Mouse (Mus musculus) c-Kit-positive CD71-positive TER-119-negative erythroid progenitor cells, embryonic 14.5 days (primary cell): Measurements from ENCODE around the gene Baz2b.

Source experiments
- DNase-seq: peaks from one replicate; pipeline ENCODE4 v3.0.0-alpha.2; 2013; ENCODE audit warnings: low read depth

Baz2b gene

DNA sequence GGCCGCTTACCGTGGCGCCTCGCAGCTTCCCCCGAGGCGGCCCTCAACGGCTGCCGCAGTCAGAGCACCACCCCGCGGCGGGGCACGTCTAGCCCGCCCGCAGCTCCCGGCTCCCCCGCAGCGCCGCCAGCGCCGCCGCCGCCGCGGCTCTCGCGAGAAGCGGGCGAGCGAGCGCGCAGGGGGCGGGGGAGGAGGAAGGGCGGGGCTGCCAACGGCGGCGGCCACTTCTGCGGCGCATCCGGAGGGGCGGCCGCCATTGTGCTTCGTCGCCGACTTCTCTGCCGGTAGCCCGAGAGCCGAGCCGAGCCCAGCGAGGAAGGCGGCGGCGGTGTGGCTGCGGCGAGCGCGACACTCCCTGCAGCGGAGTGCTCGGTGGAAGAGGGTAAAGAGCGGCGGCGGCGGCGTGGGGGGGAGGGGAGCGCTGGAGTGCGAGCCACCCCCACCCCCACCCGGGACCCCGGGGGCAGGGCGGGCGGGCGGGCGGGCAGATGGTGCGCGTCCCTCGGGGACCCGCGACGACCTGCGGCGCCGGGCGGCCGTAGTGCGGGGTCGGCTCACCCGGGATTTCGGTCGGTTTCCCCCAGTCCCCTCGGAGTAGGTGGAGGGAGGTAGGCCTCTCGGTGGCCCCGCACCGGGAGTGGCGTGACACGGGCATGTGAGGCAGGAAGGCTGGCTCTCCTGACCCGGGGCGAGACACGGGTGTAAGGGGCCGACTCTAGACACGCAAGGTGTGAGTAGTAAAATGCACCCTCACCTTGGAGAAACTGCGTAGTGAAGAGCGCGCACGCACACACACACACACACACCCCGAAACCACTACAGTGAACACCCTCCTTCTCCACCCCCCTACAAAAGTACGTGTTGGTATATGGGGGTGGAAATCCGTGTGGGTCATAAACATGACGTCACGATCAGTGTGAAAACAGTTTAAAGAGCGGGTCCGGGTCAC is at the start of gene Baz2b, which contains the start of gene March7:
Baz2b (minus strand) TSS at position 137 of the 949 bp plus-strand sequence.
March7 (plus strand) TSS at position 185 of the 949 bp plus-strand sequence.
- DNase-seq, result peak; percentile 71

GRCm38 (mm10) chr2:60259186-60259585 is 49.5 kb upstream of the Baz2b start:
- DNase-seq, result no peak

GRCm38 (mm10) chr2:60256751-60257150 is 47.1 kb upstream of the Baz2b start:
- no peak for DNase-seq

DNA sequence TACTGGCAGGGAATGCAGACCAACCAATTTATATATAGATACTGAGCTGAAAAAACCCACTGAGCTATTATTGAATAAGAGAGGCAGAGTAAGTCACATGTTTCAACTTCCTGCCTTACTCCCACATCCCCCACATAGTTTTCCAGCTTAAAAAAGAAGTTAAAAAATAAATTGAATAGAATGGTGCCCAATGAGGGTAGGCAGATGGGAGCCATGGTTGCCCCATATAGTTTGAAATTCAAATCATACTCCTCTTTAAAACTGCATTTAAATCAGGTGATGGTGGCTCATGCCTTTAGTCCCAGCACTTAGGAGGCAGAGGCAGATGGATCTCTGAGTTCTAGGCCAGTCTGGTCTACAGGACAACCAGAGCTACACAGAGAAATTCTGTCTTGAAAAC is 43.9 kb upstream of the Baz2b start:
- no peak for DNase-seq

GRCm38 (mm10) chr2:60252782-60253181 is 43.1 kb upstream of the Baz2b start:
- no peak for DNase-seq

DNA sequence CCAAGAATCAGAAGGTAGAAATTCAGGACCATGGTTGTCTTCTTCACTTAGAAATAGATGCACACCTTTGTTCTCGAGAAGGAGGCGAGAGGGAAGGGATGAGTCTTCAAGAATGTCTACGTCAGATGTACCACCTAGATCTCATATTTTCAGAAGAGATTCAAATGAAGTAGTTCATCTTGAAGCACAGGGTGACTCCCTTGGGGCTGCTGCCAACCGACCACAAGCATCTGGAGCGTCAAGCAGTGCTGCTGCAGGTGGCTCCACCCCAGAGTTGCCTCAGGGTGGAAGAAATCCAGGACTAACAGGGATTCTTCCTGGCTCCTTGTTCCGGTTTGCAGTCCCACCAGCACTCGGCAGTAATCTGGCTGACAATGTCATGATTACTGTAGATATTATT is 24.9 kb upstream of the Baz2b start:
- no peak for DNase-seq

GRCm38 (mm10) chr2:60233147-60233546 is 23.5 kb upstream of the Baz2b start:
- no peak for DNase-seq

DNA sequence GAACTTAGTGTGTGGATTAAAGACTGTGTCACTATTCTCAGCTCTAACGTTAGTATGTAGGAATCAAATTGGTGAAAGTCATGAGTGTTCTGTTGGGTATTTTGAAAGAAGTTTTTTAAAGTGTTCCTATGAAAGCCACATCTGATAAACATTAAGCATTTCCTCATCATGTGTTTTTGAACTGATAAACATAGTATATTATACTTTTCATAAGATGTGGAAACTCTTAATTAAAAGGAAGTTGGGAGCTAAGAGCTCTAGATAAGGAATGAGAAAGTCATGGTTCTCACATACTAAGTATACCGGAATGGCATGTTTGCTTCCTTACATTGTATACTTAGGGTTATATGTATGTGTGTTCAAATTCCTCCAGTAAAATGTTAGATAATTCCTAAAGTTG is 20.7 kb upstream of the Baz2b start:
- DNase-seq, result no peak

DNA sequence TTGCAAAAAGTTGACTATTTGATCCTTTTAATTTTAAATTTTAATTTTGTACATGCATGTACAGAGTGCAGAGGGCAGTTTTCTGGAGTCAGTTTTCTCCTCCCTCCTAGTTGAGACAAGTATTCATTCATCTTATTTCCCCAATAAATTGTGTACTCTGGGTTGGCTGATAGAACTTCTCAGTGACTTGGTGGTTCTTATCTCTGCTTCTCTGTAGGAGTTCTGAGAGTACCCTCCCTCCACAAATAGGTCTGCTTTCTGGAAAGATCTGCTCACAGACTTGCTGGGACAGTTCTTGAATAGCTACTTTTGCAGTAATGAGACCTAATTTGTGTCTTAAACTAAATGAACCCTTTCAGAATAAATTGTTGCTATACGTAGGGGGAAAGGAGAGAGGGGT is 18.8 kb upstream of the Baz2b start:
- DNase-seq, result no peak

DNA sequence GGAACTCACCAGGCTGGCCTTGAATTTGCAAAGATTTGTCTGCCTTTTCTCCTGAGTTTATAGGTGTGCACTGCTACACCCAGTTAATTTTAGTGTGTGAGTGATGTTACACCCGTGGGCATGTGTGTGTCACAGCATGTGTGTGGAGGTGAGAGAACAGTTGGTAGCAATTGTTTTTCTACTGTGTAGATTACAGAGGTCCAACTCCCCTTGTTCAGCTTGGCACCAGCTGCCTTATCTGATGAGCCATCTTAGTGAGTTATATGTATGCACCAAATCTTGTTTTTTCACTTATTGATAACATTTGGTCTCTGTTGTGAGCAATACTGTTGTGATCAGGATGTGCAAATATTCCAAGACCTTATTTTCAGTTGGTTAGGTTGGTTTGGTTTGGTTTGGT is 13.8 kb upstream of the Baz2b start:
- no peak for DNase-seq

DNA sequence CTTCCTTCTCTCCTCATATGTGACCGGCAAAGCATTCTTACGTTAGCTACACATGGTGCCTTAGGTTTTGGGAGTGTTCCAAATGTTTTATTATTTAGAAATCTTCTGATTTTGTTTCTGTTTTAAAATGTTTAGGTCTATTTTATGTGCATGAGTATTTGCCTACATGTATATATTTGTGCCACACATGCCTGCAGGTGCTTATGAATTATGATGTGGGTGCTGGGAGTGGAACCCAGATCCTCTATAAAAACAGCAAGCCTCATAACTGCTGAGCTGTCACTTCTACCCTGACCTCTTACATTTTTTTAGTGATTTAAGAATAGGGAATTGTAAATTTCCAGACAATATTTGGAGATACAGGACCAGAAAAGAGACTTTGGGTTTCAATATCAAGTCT is 12.3 kb upstream of the Baz2b start:
- no peak for DNase-seq

- DNase-seq, result no peak
Observed at GRCm38 (mm10) chr2:60221236-60221635, 11.6 kb upstream of the Baz2b start.

GRCm38 (mm10) chr2:60217620-60218019 is 8.0 kb upstream of the Baz2b start:
- no peak for DNase-seq

DNA sequence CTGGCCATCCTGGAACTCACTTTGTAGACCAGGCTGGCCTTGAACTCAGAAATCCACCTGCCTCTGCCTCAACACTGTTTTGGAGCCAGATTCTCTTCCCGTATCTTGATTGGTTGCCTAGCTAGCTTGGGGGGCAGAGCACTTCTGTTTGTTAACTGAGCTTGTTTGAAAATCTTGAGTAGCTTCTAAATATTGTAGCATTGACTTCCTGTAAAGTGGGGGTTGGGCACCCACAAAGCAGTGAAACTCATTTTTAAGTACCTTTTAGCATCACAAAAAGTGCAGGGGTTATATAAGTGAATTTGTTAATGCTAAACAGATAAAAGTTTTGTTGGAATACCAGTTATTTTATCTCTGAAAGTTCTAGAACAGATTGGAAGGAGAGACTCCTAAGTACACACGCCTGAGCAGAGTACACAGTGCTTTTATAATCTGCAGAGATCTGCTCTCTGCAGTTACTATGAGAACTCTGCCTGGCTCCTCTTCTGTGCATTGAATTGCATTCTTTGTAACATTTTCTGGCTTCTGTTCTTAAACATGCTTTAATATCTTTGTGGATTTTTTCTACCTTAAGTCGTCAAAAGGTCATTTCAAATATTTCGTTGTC is 7.0 kb upstream of the Baz2b start:
- DNase-seq, result no peak

- DNase-seq, result no peak
Observed at GRCm38 (mm10) chr2:60214683-60215082, 5.0 kb upstream of the Baz2b start.

DNA sequence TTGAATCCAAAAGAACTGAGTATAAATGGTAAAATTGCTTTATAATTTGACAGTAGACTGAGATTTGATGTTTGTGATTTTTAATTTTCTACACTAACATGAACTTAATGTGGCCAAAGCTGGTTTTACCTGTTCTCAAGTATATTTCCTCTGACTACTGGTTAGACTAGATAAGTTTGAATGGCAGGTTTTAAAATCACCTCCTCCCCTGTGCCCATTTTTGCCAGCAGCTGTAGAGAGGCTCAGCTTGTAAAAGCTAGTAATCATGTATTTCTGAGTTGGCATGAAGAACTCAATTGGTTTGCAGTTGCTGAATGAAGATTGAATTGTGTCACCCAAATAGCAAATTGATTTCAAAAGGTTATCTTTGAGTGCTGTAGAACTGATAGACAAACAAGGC is 2.8 kb upstream of the Baz2b start:
- no peak for DNase-seq

DNA sequence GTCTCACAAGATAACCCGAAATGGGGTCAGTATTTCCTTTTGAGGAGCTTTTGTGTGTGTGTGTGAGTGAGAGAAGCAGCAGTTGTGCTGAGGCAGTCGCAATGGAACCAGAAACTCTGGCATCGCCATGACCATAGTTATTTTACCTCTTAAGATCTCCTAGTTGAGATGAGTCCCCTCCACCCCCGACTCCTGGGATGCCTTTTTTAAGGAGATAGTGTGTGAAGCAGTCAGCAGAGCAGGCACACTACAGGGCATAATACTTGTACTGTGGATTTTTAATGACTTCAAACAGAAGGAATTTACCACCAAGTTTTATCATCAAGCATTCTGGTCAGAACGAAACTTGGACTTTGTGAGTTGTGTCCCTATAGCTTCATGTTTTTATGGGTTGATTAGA is 1.2 kb upstream of the Baz2b start:
- DNase-seq, result no peak

DNA sequence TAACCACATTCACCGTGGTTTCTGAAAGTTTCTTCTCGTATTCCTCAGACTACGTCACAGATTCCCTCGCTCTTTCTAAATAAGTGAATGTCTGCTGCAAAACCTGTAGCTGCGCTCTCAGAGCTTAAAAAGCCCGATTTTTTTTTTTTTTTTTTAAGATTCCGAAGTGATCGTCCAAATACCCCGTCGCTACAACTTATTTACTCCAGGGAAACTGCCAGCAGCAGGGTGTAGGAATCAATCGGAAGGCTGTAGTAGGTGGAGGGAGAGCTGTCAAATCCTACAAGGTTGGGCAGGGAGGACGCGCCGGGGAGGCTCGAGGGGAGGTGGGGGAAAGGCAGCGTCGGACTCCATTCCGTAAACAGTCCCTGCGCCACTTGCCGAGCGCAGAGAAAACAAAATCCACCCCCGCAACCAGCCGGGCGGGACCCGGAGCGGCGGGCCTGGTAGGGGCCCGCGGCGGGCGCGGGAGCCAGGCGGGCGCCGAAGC is 472 bp downstream of the Baz2b start:
- no peak for DNase-seq

GRCm38 (mm10) chr2:60205795-60206194 is 3.8 kb downstream of the Baz2b start:
- no peak for DNase-seq

- no peak for DNase-seq
Observed at GRCm38 (mm10) chr2:60204162-60204561, 5.5 kb downstream of the Baz2b start.

DNA sequence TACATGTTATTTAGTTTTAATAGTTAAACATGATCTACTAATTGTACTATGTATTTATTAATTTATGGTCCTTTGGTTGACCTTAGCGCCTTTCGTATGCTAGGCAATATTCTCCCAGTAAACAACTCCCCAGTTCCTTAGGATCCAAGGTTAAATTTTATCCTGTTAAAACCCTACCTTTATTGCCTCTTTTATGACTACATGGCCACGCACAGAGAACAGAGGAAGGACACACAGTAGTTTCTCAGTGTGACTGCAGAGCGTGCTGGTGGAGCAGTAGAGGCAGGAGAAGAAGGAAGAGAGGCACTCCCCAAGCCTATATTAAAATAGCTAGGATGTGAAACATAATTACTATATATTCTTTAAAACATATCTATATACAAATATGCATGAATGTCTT is 5.9 kb downstream of the Baz2b start:
- DNase-seq, result no peak

GRCm38 (mm10) chr2:60202900-60203530 is 6.6 kb downstream of the Baz2b start:
- no peak for DNase-seq

- no peak for DNase-seq
Observed at GRCm38 (mm10) chr2:60200667-60201066, 9.0 kb downstream of the Baz2b start.
